Mouse (Mus musculus): ENCODE results near the gene Cabp1. TPM values are rescaled to one million over a fixed set of nuclear protein-coding genes. Genes with fewer than 3 reads are reported as not detected.

Gene Cabp1
- total and polyA plus RNA-seq, 3 experiments, result 0.35 to 1.7 TPM; not detected in 1

DNA sequence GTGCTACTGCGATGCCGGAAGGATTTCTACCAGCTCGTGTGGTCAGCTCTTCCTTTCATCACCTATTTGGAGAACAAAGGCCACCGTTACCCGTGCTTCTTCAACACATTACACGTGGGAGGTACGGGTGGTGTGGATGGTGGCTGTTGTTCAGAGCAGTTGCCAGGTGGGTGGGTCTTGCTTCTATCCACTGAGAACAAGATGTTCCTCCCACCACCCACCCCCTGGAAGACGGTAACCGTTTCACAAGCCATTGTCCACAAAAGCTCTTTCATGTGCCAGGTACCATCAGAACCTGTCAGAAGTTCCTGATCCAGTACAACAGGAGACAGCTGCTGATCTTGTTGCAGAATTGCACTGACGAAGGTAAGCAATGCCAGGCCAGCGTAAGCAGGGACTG is 46.0 kb upstream of the Cabp1 start:
- H3K4me3 ChIP-seq (ENCODE audit: control insufficient read depth in 1 of 2, insufficient read depth in 1 of 2, low read depth in 2 of 2, low read length in 2 of 2), result no peak overlapping the region
- H3K9ac ChIP-seq (ENCODE audit: control insufficient read depth, low read depth, low read length, poor library complexity, severe bottlenecking), result no peak overlapping the region
- H3K36me3 ChIP-seq (ENCODE audit: control insufficient read depth in 1 of 2, insufficient read depth in 2 of 2, low read length in 2 of 2), result peaks cover 4 to 13% of the 10 kb centered on the region in 2 experiments

DNA sequence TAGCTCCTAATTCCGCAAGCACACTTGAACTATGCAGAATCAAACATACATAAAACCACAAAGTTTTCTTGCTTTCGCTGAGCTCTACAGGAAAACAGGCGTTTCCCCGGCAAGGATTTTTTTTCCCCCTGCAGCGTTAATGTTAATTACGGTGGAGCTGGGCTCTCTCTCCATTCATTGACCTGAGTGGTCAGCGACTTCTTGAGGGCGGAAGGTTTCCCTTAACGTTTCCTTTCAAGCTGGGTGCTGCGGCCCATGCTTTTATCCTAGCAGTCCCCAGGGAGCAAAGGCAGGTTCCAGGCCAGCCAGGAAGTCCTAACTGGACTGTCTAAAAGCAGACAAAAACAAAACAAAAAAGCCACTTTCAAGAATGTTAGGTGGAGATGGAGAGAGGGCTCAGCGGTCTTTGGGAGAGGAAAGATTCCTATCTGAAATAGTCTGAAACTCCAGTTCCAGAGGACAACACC is 44.6 kb upstream of the Cabp1 start:
- H3K9me3 ChIP-seq (replicated peaks; ENCODE audit: insufficient read depth, low read length), result no peaks in the 10 kb centered on the region
- H3K27me3 ChIP-seq (ENCODE audit: control insufficient read depth in 1 of 2, insufficient read depth in 2 of 2, low read length in 2 of 2), result no peaks in the 10 kb centered on the region
- H3K27ac ChIP-seq (ENCODE audit: control insufficient read depth, low read depth, low read length), result no peak overlapping the region
- H3K9ac ChIP-seq (ENCODE audit: control insufficient read depth, low read depth, low read length, poor library complexity, severe bottlenecking), result peak overlapping the region; percentile 85
- peaks cover 3 to 13% of the 10 kb centered on the region in 2 experiments for H3K36me3 ChIP-seq (ENCODE audit: control insufficient read depth in 1 of 2, insufficient read depth in 2 of 2, low read length in 2 of 2)
- DNase-seq (ENCODE audit: low read depth, low spot score), result no peak
- peaks cover 9% of the 10 kb centered on the region for H3K79me2 ChIP-seq (ENCODE audit: control insufficient read depth, insufficient read depth, low read length, poor library complexity)
- TF ChIP-seq USF1 (IDR thresholded peaks at IDR 0.05; ENCODE audit: low read depth, low read length), result no peak
- no peak for TF ChIP-seq ETS1 (IDR thresholded peaks at IDR 0.05; ENCODE audit: low read depth, low read length)
- no peak for TF ChIP-seq MEF2A (IDR thresholded peaks at IDR 0.05; ENCODE audit: extremely low read depth, insufficient replicate concordance, low read depth, low read length, poor library complexity, severe bottlenecking)
- TF ChIP-seq POLR2AphosphoS2 (IDR thresholded peaks at IDR 0.05; ENCODE audit: low read length), result no peak
- no peak for TF ChIP-seq CTCF (IDR thresholded peaks at IDR 0.05 in 2 of 3, conservative IDR thresholded peaks at IDR 0.05 in 1 of 3; ENCODE audit: control insufficient read depth in 1 of 3, insufficient read depth in 1 of 3, low read depth in 2 of 3, low read length in 3 of 3, poor library complexity in 1 of 3, severe bottlenecking in 1 of 3)
- TF ChIP-seq USF2 (IDR thresholded peaks at IDR 0.05; ENCODE audit: borderline replicate concordance in 1 of 2, insufficient read depth in 1 of 2, low read depth in 1 of 2, low read length in 2 of 2), result no peak
- no peak for TF ChIP-seq KAT2A (conservative IDR thresholded peaks at IDR 0.05; ENCODE audit: low read depth, low read length)
- no peak for TF ChIP-seq E2F4 (IDR thresholded peaks at IDR 0.05; ENCODE audit: borderline replicate concordance, low read depth, low read length)
- no peak for TF ChIP-seq GABPA (IDR thresholded peaks at IDR 0.05; ENCODE audit: low read depth, low read length)
- TF ChIP-seq MAFK (IDR thresholded peaks at IDR 0.05; ENCODE audit: borderline replicate concordance, low read depth, low read length), result no peak
- peak overlapping the region; percentile 84 to 95 for H3K4me3 ChIP-seq (ENCODE audit: control insufficient read depth in 1 of 2, insufficient read depth in 1 of 2, low read depth in 2 of 2, low read length in 2 of 2)
- peaks cover 3 to 17% of the 10 kb centered on the region in 2 experiments; a peak in 2 of 4 replicates for H3K4me1 ChIP-seq (ENCODE audit: control insufficient read depth in 1 of 2, insufficient read depth in 2 of 2, low read length in 2 of 2)

More for the DNA sequence above, 46.0 kb upstream of the Cabp1 start:
- Histone ChIP-seq H3K27me3 (ENCODE audit: control insufficient read depth in 1 of 2, insufficient read depth in 2 of 2, low read length in 2 of 2) (no peaks in the 10 kb centered on the region), H3K27ac (ENCODE audit: control insufficient read depth, low read depth, low read length) (no peak overlapping the region), H3K4me1 (ENCODE audit: control insufficient read depth in 1 of 2, insufficient read depth in 2 of 2, low read length in 2 of 2) (peaks cover 3 to 12% of the 10 kb centered on the region in 2 experiments; a peak in 2 of 4 replicates), H3K9me3 (replicated peaks; ENCODE audit: insufficient read depth, low read length) (no peaks in the 10 kb centered on the region), H3K79me2 (ENCODE audit: control insufficient read depth, insufficient read depth, low read length, poor library complexity) (peaks cover 9% of the 10 kb centered on the region)
- DNase-seq (ENCODE audit: low read depth, low spot score), result no peak
- TF ChIP-seq ZC3H11A (IDR thresholded peaks at IDR 0.05; ENCODE audit: low read depth, low read length), result no peak
- no peak for TF ChIP-seq ZNF384 (IDR thresholded peaks at IDR 0.05; ENCODE audit: low read depth, low read length)
- TF ChIP-seq KAT2A (conservative IDR thresholded peaks at IDR 0.05; ENCODE audit: low read depth, low read length), result no peak
- no peak for TF ChIP-seq POLR2AphosphoS2 (IDR thresholded peaks at IDR 0.05; ENCODE audit: low read length)

Data from MEL (cell line).